Mouse (Mus musculus) bone marrow, adult 2 months (tissue): Measurements from ENCODE around the gene Best3.

Source experiments
- CTCF ChIP-seq: fragments of 200-500 bp; IDR thresholded peaks from 2 replicates; pipeline ENCODE4 v1.5.1; 2011; ENCODE audit warnings: low read length, control low read depth; ENCODE audit not compliant: control insufficient read depth, insufficient read depth
- POLR2A ChIP-seq: fragments of 200-500 bp; IDR thresholded peaks from 2 replicates; pipeline ENCODE4 v1.6.1; 2011; ENCODE audit warnings: low read depth, mild to moderate bottlenecking, control low read depth, low read length, borderline replicate concordance; ENCODE audit not compliant: control insufficient read depth

DNA sequence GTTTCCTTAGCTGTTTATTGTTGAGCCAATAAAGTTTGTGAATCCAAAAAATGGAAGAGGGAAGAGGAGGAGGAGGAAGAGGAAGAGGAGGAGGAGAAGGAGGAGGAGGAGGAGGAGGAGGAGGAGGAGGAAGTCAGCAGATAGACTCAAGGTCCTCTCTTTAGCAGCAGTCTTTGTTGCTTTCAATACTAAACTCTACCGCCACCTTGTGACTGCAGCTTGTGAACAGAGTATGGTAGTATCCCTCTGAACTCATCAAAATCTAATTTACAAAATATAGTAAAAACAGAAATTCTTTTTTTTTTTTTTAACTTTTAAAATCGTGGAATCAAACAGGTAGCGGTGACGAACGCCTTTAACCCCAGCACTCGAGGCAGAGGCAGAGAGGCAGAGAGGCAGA, 54.2 kb downstream of the Best3 start:
- TF ChIP-seq CTCF, result no peak
- TF ChIP-seq POLR2A, result no peak
